Mouse (Mus musculus) spleen, adult 2 months (tissue): Measurements from ENCODE around the gene Gm4181.
"Not testable (repeated sequence)": the region's sequence is repeated elsewhere in the genome, so short reads cannot be mapped to it uniquely, and the experiment has no call there.

Experiments used
- CTCF ChIP-seq: fragments of 200-500 bp; IDR thresholded peaks from 2 replicates; pipeline ENCODE4 v1.5.1; 2011; ENCODE audit warnings: mild to moderate bottlenecking, inconsistent platforms; ENCODE audit not compliant: insufficient read depth, insufficient read length, insufficient replicate concordance; ENCODE audit errors: extremely low read depth
- POLR2A ChIP-seq: fragments of 200-500 bp; IDR thresholded peaks from 2 replicates; pipeline ENCODE4 v1.6.1; 2011; ENCODE audit warnings: low read depth, low read length, inconsistent platforms

GRCm38 (mm10) chr14:51635566-51635965 lies at the start of gene Gm4181:
- TF ChIP-seq POLR2A, CTCF: not testable (repeated sequence)
